Mouse (Mus musculus): ENCODE measurements around the gene Cpa2.

Cpa2 gene

GRCm38 (mm10) chr6:30576477-30577203, 35.3 kb downstream of the Cpa2 start:
- no peak for DNase-seq (ENCODE audit: low spot score in 2 of 2)

GRCm38 (mm10) chr6:30579961-30580840, 38.8 kb downstream of the Cpa2 start:
- DNase-seq (ENCODE audit: low spot score in 2 of 2) = no peak

GRCm38 (mm10) chr6:30580841-30581176, 39.4 kb downstream of the Cpa2 start:
- no peak for DNase-seq (ENCODE audit: low spot score in 2 of 2)

- no peak for DNase-seq (ENCODE audit: low spot score in 2 of 2)
Observed at GRCm38 (mm10) chr6:30586886-30587442, 45.6 kb downstream of the Cpa2 start.

- no peak for DNase-seq (ENCODE audit: low spot score in 2 of 2)
Observed at GRCm38 (mm10) chr6:30589819-30590218, 48.4 kb downstream of the Cpa2 start.

GRCm38 (mm10) chr6:30591851-30592404, 50.5 kb downstream of the Cpa2 start:
- no peak for DNase-seq (ENCODE audit: low spot score in 2 of 2)

GRCm38 (mm10) chr6:30592417-30592974, 51.1 kb downstream of the Cpa2 start:
- DNase-seq (ENCODE audit: low spot score in 2 of 2) = no peak

- no peak for DNase-seq (ENCODE audit: low spot score in 2 of 2)
Observed at GRCm38 (mm10) chr6:30594364-30594763, 53.0 kb downstream of the Cpa2 start.

- no peak for DNase-seq (ENCODE audit: low spot score in 2 of 2)
Observed at GRCm38 (mm10) chr6:30596230-30596898, 55.0 kb downstream of the Cpa2 start.

GRCm38 (mm10) chr6:30600033-30600432, 58.7 kb downstream of the Cpa2 start:
- DNase-seq (ENCODE audit: low spot score in 2 of 2) = no peak

- DNase-seq (ENCODE audit: low spot score in 2 of 2) = no peak
Observed at GRCm38 (mm10) chr6:30600995-30601394, 59.6 kb downstream of the Cpa2 start.

- no peak for DNase-seq (ENCODE audit: low spot score in 2 of 2)
Observed at GRCm38 (mm10) chr6:30604342-30604867, 63.0 kb downstream of the Cpa2 start.

GRCm38 (mm10) chr6:30605111-30605510, 63.7 kb downstream of the Cpa2 start:
- DNase-seq (ENCODE audit: low spot score in 2 of 2) = no peak

- DNase-seq (ENCODE audit: low spot score in 2 of 2) = no peak
Observed at GRCm38 (mm10) chr6:30605672-30606071, 64.3 kb downstream of the Cpa2 start.

GRCm38 (mm10) chr6:30610710-30611109, 69.3 kb downstream of the Cpa2 start, which contains the start of gene Cpa5:
Cpa5 (plus strand) TSS chr6:30611010.
- DNase-seq (ENCODE audit: low spot score in 2 of 2) = no peak

- DNase-seq (ENCODE audit: low spot score in 2 of 2) = no peak
Observed at GRCm38 (mm10) chr6:30611212-30611611, 69.8 kb downstream of the Cpa2 start.
